Mouse (Mus musculus) bone marrow, adult 2 months (tissue): Measurements from ENCODE around the gene Gtpbp4.

Source experiments
- CTCF ChIP-seq: fragments of 200-500 bp; IDR thresholded peaks from 2 replicates; pipeline ENCODE4 v1.5.1; 2011; ENCODE audit warnings: low read length, control low read depth; ENCODE audit not compliant: control insufficient read depth, insufficient read depth
- POLR2A ChIP-seq: fragments of 200-500 bp; IDR thresholded peaks from 2 replicates; pipeline ENCODE4 v1.6.1; 2011; ENCODE audit warnings: low read depth, mild to moderate bottlenecking, control low read depth, low read length, borderline replicate concordance; ENCODE audit not compliant: control insufficient read depth

DNA sequence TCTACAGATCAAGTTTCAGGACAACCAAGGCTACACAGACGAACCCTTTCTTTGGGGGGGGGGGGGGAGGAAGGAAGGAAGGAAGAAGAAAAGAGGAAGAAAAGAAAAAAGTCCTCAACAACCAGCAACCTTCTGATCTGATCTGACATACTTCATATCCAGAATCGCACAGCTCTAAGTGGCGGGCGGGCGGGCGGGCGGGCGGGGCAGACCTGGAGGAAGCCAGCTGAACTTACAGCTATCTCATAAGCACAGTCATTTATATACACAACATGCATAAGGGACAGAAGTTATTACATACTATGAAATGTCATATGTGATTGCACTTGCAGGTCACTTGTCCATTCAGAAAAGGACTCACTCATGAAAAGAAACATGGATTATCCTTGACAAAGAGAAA is 3.6 kb upstream of the Gtpbp4 start:
- TF ChIP-seq CTCF: no peak
- TF ChIP-seq POLR2A: no peak
